Mouse (Mus musculus) forebrain, embryonic 11.5 days (tissue): ENCODE data around the gene Bphl. TPM values are rescaled to one million over a fixed set of nuclear protein-coding genes. Genes with fewer than 3 reads are reported as not detected.

ENCODE experiments used
- ATAC-seq: fragments of 200-750 bp; cut with Nextera tagmentation; replicated peaks from 2 replicates; pipeline ENCODE4 v1.8.0; 2017; ENCODE audit warnings: moderate TSS enrichment; ENCODE audit not compliant: low FRiP score
- DNase-seq: peaks from one replicate; pipeline ENCODE4 v3.0.0-alpha.2; 2017; ENCODE audit warnings: low spot score
- H3K27ac ChIP-seq: fragments of 300-500 bp; sonication (generic); 2 replicates; pipeline ENCODE4 v1.5.1; 2014; ENCODE audit warnings: low read depth, low read length
- H3K27me3 ChIP-seq: fragments of 300-500 bp; sonication (generic); 2 replicates; pipeline ENCODE4 v1.6.1; 2014; ENCODE audit warnings: mild to moderate bottlenecking, low read length, mixed read lengths; ENCODE audit not compliant: control insufficient read depth, insufficient read depth
- H3K36me3 ChIP-seq: fragments of 300-500 bp; sonication (generic); 2 replicates; pipeline ENCODE4 v1.6.1; 2014; ENCODE audit warnings: mild to moderate bottlenecking, low read length, moderate library complexity, mixed read lengths; ENCODE audit not compliant: control insufficient read depth, insufficient read depth
- H3K4me1 ChIP-seq: fragments of 300-500 bp; sonication (generic); replicated peaks from 2 replicates; pipeline ENCODE4 v1.6.1; 2014; ENCODE audit warnings: low read length, mixed read lengths; ENCODE audit not compliant: control insufficient read depth, insufficient read depth
- H3K4me2 ChIP-seq: fragments of 300-500 bp; sonication (generic); 2 replicates; pipeline ENCODE4 v1.6.1; 2014; ENCODE audit warnings: low read depth, mild to moderate bottlenecking, low read length, moderate library complexity, mixed read lengths; ENCODE audit not compliant: severe bottlenecking
- H3K4me3 ChIP-seq: fragments of 300-500 bp; sonication (generic); 2 replicates; pipeline ENCODE4 v1.5.1; 2014; ENCODE audit warnings: low read depth, low read length
- H3K9ac ChIP-seq: fragments of 300-500 bp; sonication (generic); 2 replicates; pipeline ENCODE4 v1.6.1; 2014; ENCODE audit warnings: low read length
- H3K9me3 ChIP-seq: fragments of 300-500 bp; sonication (generic); 2 replicates; pipeline ENCODE4 v1.6.1; 2016; ENCODE audit warnings: low read length, mixed read lengths; ENCODE audit not compliant: control insufficient read depth
- WGBS: fragments of 180-500 bp; shearing (Covaris S2); extraction: QIAGEN DNeasy Blood & Tissue Kit; methylation state at CpG from one replicate; pipeline ENCODE4 v1.1.7; 2014; 5-methylcytosine and 5-hydroxymethylcytosine counted together
- polyA plus RNA-seq: library from polyadenylated mRNA; unstranded; fragments of >200 nt; fragmentation: Nextera tagmentation; extraction: Ambion mirVana; gene quantifications from 2 replicates; pipeline ENCODE4 v1.2.1, GENCODE M21; 2014

Bphl gene
- polyA plus RNA-seq, 1 experiment from 2014 or later = 33.3 TPM

DNA sequence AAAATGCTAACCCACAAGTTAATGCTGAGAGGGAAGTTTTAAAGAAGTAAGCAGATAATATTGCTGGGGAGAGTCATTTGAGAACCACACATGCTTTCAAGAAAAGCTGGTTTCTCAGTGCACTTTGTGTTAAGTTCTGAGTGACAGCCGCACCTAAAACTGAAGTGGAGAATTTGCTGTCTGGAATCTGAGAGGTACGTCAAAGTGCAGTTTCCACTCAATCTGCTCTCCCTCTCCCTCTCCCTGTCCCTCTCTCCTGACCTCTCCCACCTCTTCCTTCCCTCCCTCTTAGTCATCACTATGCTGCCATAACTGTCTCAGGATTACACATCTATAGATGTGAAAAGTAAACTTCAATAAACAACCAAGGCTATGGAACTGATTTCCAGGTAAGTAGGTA, 15.4 kb upstream of the Bphl start:
- Histone ChIP-seq H3K4me2 (no peak overlapping the region), H3K4me1 (no peaks in the 10 kb centered on the region), H3K27ac (no peak overlapping the region), H3K27me3 (no peaks in the 10 kb centered on the region), H3K4me3 (no peak overlapping the region), H3K36me3 (no peaks in the 10 kb centered on the region), H3K9ac (no peak overlapping the region), H3K9me3 (no peaks in the 10 kb centered on the region)
- no peak for DNase-seq
- ATAC-seq = no peak
- 90% methylated on average over 2 of the region's 2 CpGs for WGBS

DNA sequence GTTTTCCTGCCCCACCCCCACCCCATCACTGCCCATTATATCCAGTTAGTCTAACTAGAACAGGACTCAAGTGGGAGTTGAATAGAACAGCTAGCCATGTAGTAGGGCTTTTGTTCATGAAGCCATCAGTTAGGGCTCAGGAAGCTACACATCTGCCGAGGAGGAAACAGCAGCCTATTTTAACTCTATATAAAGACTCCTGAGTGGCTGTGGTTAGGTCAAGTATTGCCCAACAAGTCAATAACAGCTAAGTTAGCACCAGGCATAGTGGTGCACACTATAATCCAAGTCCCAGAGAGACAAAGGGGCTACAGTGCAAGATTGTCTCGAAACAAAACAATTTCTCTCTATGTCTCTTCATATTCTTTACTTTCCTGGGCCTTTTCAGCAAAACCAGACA, 5.4 kb upstream of the Bphl start:
- ATAC-seq (no peak), DNase-seq (no peak)
- no peak overlapping the region for H3K4me2 ChIP-seq
- H3K9me3 ChIP-seq = no peaks in the 10 kb centered on the region
- H3K9ac ChIP-seq = no peak overlapping the region
- H3K4me1 ChIP-seq = peaks cover 3% of the 10 kb centered on the region; the same call in 1 of the 2 replicates
- H3K27ac ChIP-seq = no peak overlapping the region
- WGBS = 69% methylated on average over 2 of the region's 2 CpGs
- H3K36me3 ChIP-seq = peaks cover 3% of the 10 kb centered on the region; the same call in 1 of the 2 replicates
- no peak overlapping the region for H3K4me3 ChIP-seq
- no peaks in the 10 kb centered on the region for H3K27me3 ChIP-seq

DNA sequence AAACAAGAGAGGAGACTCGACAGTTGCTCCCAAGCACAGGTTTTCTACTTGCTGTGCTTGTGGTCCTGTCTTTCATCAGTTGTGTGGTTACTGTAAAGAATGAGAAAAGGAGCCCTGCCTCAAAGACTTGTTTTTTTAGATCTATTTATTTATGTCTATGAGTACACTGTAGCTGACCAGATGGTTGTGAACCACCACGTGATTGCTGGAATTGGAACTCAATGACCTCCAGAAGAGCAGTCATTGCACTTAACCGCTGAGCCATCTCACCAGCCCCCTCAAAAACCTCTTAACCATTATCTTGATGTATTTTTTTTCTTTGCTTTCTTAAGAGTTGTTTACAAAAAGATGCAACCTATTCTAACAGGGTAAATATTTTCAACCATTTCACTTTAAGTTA, 2.0 kb upstream of the Bphl start:
- Histone ChIP-seq H3K4me1 (peaks cover 11% of the 10 kb centered on the region; the same call in 1 of the 2 replicates), H3K27ac (no peak overlapping the region), H3K27me3 (no peaks in the 10 kb centered on the region), H3K9me3 (no peaks in the 10 kb centered on the region), H3K9ac (no peak overlapping the region), H3K36me3 (no peaks in the 10 kb centered on the region), H3K4me2 (no peak overlapping the region), H3K4me3 (no peak overlapping the region)
- DNase-seq (no peak), ATAC-seq (no peak)
- WGBS = 88% methylated on average over 3 of the region's 3 CpGs

DNA sequence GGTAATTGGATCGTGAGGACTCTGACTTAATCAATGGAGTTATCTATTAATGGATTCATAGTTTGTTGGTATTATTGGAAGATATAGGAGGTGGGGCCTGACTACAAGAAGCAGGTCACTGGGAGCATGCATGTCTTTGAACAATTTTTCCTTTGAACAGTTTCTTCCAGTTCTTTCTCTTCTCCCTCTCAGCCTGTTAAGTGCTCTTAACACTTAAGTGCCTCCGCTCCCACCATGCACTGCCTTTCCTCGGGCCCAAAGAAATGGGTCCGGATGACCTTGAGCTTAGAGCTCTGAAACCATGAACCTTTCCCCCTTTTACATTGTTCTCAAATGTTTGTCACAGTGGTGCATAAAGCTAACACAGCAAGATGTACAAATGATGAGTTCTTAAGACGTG, 671 bp upstream of the Bphl start:
- no peaks in the 10 kb centered on the region for H3K36me3 ChIP-seq
- ATAC-seq (no peak), DNase-seq (no peak)
- WGBS = 81% methylated on average over 5 of the region's 5 CpGs
- H3K4me3 ChIP-seq = no peak overlapping the region
- no peak overlapping the region for H3K27ac ChIP-seq
- H3K9me3 ChIP-seq = no peaks in the 10 kb centered on the region
- H3K9ac ChIP-seq = no peak overlapping the region
- H3K4me1 ChIP-seq = peaks cover 11% of the 10 kb centered on the region; the same call in 1 of the 2 replicates
- no peaks in the 10 kb centered on the region for H3K27me3 ChIP-seq
- no peak overlapping the region for H3K4me2 ChIP-seq

DNA sequence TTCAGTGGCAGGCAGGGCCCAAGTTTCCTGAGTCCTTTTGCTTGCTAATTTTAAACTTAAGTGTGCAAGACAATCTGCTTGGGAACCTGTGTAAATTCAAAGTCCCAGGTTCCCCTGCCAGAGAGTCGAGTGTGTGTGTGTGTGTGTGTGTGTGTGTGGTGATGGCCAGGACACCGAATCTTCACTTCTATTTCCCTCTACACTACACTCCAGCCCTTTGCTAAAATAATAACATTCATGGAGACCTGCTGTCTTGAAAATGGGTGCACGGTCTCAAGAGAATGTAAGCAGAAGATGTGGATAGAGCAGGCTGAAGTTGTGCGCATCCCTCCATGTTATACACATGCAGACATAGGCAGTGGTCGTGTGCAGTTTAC, 647 bp downstream of the Bphl start:
- peak overlapping the region; percentile 69 for H3K4me3 ChIP-seq
- H3K4me1 ChIP-seq = peaks cover 11% of the 10 kb centered on the region; the same call in 1 of the 2 replicates
- H3K36me3 ChIP-seq = no peaks in the 10 kb centered on the region
- ATAC-seq (no peak; the same call in 1 of the 2 replicates), DNase-seq (no peak)
- H3K27ac ChIP-seq = no peak overlapping the region; the same call in 1 of the 2 replicates
- H3K4me2 ChIP-seq = peak overlapping the region; percentile 76
- no peaks in the 10 kb centered on the region for H3K9me3 ChIP-seq
- no peaks in the 10 kb centered on the region for H3K27me3 ChIP-seq
- peak overlapping the region; percentile 90 for H3K9ac ChIP-seq
- WGBS = 42% methylated on average over 5 of the region's 5 CpGs

DNA sequence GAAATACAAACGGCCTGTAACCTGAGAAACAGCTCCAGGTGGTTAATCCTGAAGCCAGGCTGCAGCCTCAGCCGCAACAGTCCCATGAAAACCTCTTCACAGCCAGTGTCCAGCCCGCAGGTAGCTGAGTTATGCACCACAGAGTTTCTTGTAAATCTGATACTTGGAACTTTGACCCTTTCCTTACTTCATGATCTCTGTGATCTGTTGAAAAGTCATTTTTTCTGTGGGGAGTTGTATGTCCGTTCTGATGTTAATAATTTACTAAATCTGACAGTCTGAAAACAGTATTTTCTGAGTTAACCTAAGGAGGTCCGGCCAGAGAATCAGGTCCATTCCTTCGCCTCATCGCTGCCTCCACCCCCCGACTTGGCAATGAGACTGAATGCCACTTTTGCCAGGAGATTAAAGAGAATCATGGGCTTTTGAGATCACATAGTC, 1.5 kb downstream of the Bphl start:
- H3K9me3 ChIP-seq = no peaks in the 10 kb centered on the region
- H3K27ac ChIP-seq = no peak overlapping the region
- 30% methylated on average over 8 of the region's 8 CpGs for WGBS
- DNase-seq = no peak
- no peak overlapping the region for H3K9ac ChIP-seq
- no peaks in the 10 kb centered on the region for H3K36me3 ChIP-seq
- H3K4me3 ChIP-seq = no peak overlapping the region
- peaks cover 11% of the 10 kb centered on the region; the same call in 1 of the 2 replicates for H3K4me1 ChIP-seq
- no peak for ATAC-seq
- H3K4me2 ChIP-seq = peak overlapping the region; percentile 76; the same call in 1 of the 2 replicates
- no peaks in the 10 kb centered on the region for H3K27me3 ChIP-seq

DNA sequence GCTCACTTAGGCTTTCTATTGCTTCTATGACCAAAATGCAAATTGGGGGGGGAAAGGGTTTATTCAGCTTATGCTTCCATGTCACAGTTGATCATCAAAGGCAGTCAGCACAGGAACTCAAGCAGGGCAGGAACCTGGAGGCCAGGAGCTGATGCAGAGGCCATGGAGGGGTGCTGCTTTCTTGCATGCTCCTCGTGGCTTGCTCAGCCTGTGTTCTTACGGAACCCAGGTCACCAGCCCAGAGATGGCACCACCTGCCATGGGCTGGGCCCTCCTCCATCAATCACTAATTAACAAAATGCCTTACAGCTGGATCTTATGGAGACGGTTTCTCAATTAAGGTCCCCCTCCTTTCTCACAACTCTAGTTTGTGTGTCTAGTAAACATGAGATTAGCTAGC, 2.7 kb downstream of the Bphl start:
- no peaks in the 10 kb centered on the region for H3K27me3 ChIP-seq
- 97% methylated on average over 3 of the region's 3 CpGs for WGBS
- ATAC-seq (no peak), DNase-seq (no peak)
- no peaks in the 10 kb centered on the region for H3K36me3 ChIP-seq
- no peaks in the 10 kb centered on the region for H3K9me3 ChIP-seq
- no peak overlapping the region for H3K4me3 ChIP-seq
- no peak overlapping the region for H3K4me2 ChIP-seq
- no peak overlapping the region for H3K27ac ChIP-seq
- no peak overlapping the region for H3K9ac ChIP-seq
- peaks cover 11% of the 10 kb centered on the region; the same call in 1 of the 2 replicates for H3K4me1 ChIP-seq

DNA sequence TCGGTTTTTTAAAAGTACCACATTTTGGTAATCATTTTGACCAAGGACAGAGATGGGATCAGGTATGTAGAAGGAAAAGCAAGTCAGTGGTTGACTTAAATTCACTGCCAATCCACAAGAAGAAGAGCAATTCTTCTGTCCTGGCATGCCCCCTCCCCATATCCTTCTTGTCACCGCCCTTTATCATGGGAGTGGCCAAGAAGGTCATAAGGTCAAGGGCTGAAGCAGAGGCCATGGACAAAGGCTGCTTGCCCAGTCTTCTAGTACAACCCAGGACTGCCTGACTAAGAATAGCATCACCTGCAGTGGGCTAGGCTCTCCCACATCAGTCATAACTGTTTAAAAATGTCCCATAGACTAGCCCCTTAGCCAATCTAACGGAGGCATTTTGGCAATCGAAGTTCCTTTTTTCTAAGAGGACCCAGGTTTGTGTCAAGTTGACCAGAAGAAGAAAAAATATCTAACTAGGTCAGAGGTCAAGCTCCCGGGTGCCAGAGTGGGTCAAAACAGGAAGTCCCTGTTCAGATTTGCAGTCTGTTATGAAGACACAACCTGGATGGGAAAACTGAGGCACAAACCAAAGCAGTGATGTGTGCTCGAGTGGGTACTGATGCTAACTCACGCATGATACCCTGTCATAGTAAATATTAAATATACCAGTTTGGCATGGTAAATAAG, 6.5 kb downstream of the Bphl start:
- Histone ChIP-seq H3K9ac (no peak overlapping the region), H3K4me1 (peaks cover 3% of the 10 kb centered on the region; the same call in 1 of the 2 replicates), H3K4me2 (no peak overlapping the region), H3K27ac (no peak overlapping the region), H3K9me3 (no peaks in the 10 kb centered on the region), H3K36me3 (no peaks in the 10 kb centered on the region), H3K27me3 (no peaks in the 10 kb centered on the region), H3K4me3 (no peak overlapping the region)
- WGBS = 83% methylated on average over 7 of the region's 7 CpGs
- ATAC-seq (no peak), DNase-seq (no peak)
